14 mouse cellular contexts compared by ENCODE assay signal in the genomic region with DNA sequence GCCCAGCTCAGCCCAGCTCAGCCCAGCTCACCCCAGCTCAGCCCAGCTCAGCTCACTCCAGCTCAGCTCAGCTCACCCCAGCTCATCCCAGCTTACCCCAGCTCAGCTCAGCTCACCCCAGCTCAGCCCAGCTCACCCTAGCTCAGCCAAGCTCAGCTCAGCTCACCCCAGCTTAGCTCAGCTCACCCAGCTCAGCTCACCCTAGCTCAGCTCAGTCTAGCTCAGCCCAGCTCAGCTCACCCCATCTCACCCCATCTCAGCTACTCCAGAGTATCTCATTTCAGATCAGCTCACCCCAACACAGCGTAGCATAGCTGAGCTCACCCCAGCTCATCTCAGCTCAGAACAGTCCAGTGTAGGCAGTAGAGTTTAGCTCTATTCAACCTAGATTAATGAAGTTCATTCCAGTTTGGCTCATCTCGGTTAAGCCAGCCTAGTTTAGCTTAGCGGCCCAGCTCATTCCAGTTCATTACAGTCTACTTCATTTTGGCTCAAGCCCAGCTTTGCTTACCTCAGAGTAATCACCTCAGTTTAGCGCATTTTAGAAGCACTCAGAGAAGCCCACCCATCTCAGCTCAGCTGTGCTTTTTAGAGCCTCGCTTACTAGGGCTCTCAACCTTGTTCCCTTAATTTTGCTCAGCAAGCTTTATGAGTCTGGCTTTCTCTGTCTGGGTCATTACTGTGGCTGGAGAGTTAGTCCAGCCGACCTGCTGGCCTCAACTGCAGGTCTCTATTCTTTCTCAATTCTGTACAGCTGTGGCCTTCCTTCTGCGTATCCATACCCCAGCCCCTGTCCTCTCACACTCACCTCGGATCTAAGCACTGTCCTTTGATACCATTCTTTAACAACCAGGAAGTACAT.
DNase-seq lines count a peak whose midpoint lies in the region; ATAC-seq and TF ChIP-seq lines count a peak whose summit lies in the region.
"Had no signal": no experiment of that assay in that cellular context is flagged by ENCODE, and none has a peak within 500 bp of the region (broad histone marks: within the 10 kb centered on the region; RNA-seq: fewer than 3 reads in every experiment).

No protein-coding gene starts in this region.

- TF ChIP-seq POLR2A in bone marrow macrophage, adult 2 months (IDR thresholded peaks at IDR 0.05; ENCODE audit: borderline replicate concordance, low read depth, low read length): no peak
- 0 out of 2 replicates have a peak, but pooled peaks have one; percentile 56 for TF ChIP-seq POLR2A in thymus, adult 2 months (IDR thresholded peaks at IDR 0.05; ENCODE audit: control insufficient read depth, extremely low read depth, insufficient read depth, low read length, poor library complexity)

- WGBS in limb, embryonic 11.5 days: 67% methylated on average over 8 of the region's 8 CpGs
- 79% methylated on average over 8 of the region's 8 CpGs for WGBS in limb, embryonic 10.5 days
- WGBS in macrophage (ENCODE audit: missing documents): 61% methylated on average over 8 of the region's 8 CpGs
- WGBS in thymus, adult 2 months: 6% methylated on average over 8 of the region's 8 CpGs

- peaks cover 16% of the 10 kb centered on the region for H3K79me2 ChIP-seq in macrophage (ENCODE audit: inconsistent target)

- DNase-seq in limb, embryonic 11.5 days (ENCODE audit: low spot score): no peak
- DNase-seq in limb, embryonic 10.5 days (ENCODE audit: low spot score): no peak
- DNase-seq in thymus, adult 2 months: peak; percentile 55
- no peak for DNase-seq in cerebellum, adult 18-20 months
- DNase-seq in embryo, embryonic 11 days: no peak
- no peak for DNase-seq in heart, adult 18-20 months
- DNase-seq: kidney, postnatal 36 days; lung, postnatal 10 days had no signal

- H3K4me3 ChIP-seq in limb, embryonic 11.5 days (ENCODE audit: low read depth, low read length): no peak overlapping the region
- no peak overlapping the region for H3K4me3 ChIP-seq in limb, embryonic 10.5 days
- H3K4me3 ChIP-seq in bone marrow macrophage, adult 2 months (ENCODE audit: insufficient read depth, low read length): peak overlapping the region; percentile 72
- H3K4me3 ChIP-seq in macrophage (ENCODE audit: inconsistent target): peak overlapping the region; percentile 4; the same call in 1 of the 2 replicates
- H3K4me3 ChIP-seq in thymus, adult 2 months (ENCODE audit: control insufficient read depth, insufficient read depth, low read length): peak overlapping the region; percentile 78
- H3K4me3 ChIP-seq: forebrain, embryonic 13.5 days; myocyte had no signal

- H3K4me1 ChIP-seq in limb, embryonic 11.5 days (ENCODE audit: control insufficient read depth, insufficient read depth, low read length): no peaks in the 10 kb centered on the region
- no peaks in the 10 kb centered on the region for H3K4me1 ChIP-seq in limb, embryonic 10.5 days
- H3K4me1 ChIP-seq in bone marrow macrophage, adult 2 months (ENCODE audit: control insufficient read depth, insufficient read depth, low read length): peaks cover 54% of the 10 kb centered on the region
- H3K4me1 ChIP-seq in thymus, adult 2 months (replicated peaks; ENCODE audit: control insufficient read depth, insufficient read depth, low read length): peaks cover 44% of the 10 kb centered on the region
- H3K4me1 ChIP-seq: forebrain, embryonic 13.5 days had no signal

- peak; percentile 16; the same call in 1 of the 2 replicates for ATAC-seq in limb, embryonic 11.5 days (ENCODE audit: insufficient number of reproducible peaks, low FRiP score, low TSS enrichment, low read depth)
- ATAC-seq: forebrain, embryonic 13.5 days; hindbrain, postnatal 0 days had no signal

- H3K9me3 ChIP-seq in limb, embryonic 11.5 days (ENCODE audit: control insufficient read depth, low read length): no peaks in the 10 kb centered on the region
- no peaks in the 10 kb centered on the region for H3K9me3 ChIP-seq in limb, embryonic 10.5 days (replicated peaks)

- no peak overlapping the region for H3K27ac ChIP-seq in limb, embryonic 11.5 days (replicated peaks; ENCODE audit: low read depth, low read length)
- no peak overlapping the region for H3K27ac ChIP-seq in limb, embryonic 10.5 days
- H3K27ac ChIP-seq in bone marrow macrophage, adult 2 months (ENCODE audit: insufficient read depth, low read depth, low read length): peak overlapping the region; percentile 94
- H3K27ac ChIP-seq in macrophage: peak overlapping the region; percentile 66
- peak overlapping the region; percentile 92 for H3K27ac ChIP-seq in thymus, adult 2 months (ENCODE audit: control insufficient read depth, insufficient read depth, low read length)
- H3K27ac ChIP-seq: forebrain, embryonic 13.5 days; hindbrain, postnatal 0 days; stomach, postnatal 0 days had no signal

- H3K4me2 ChIP-seq in limb, embryonic 11.5 days (ENCODE audit: low read depth, severe bottlenecking): no peak overlapping the region
- H3K4me2 ChIP-seq: forebrain, embryonic 13.5 days had no signal

- TF ChIP-seq CTCF in bone marrow macrophage, adult 2 months (IDR thresholded peaks at IDR 0.05; ENCODE audit: low read depth, low read length): no peak
- no peak for TF ChIP-seq CTCF in thymus, adult 2 months (IDR thresholded peaks at IDR 0.05; ENCODE audit: borderline replicate concordance, control insufficient read depth, extremely low read depth, insufficient read depth, low read length, poor library complexity)

- no peak overlapping the region for H3K9ac ChIP-seq in limb, embryonic 11.5 days (ENCODE audit: low read length)
- H3K9ac ChIP-seq: forebrain, embryonic 13.5 days had no signal

- no peaks in the 10 kb centered on the region for H3K36me3 ChIP-seq in limb, embryonic 11.5 days (ENCODE audit: control insufficient read depth, insufficient read depth, low read length)
- H3K36me3 ChIP-seq in limb, embryonic 10.5 days: no peaks in the 10 kb centered on the region
- H3K36me3 ChIP-seq in macrophage (ENCODE audit: inconsistent target): no peaks in the 10 kb centered on the region
- peaks cover 23% of the 10 kb centered on the region for H3K36me3 ChIP-seq in thymus, adult 2 months (ENCODE audit: control insufficient read depth, insufficient read depth, low read length)

- H3K27me3 ChIP-seq in limb, embryonic 11.5 days (ENCODE audit: control insufficient read depth, insufficient read depth, low read length): no peaks in the 10 kb centered on the region
- H3K27me3 ChIP-seq in limb, embryonic 10.5 days (ENCODE audit: low read depth, poor library complexity, severe bottlenecking): no peaks in the 10 kb centered on the region
- H3K27me3 ChIP-seq in thymus, adult 2 months (ENCODE audit: control insufficient read depth, insufficient read depth, low read length): no peaks in the 10 kb centered on the region
- H3K27me3 ChIP-seq: forebrain, embryonic 13.5 days had no signal

Comparison
In these comparisons a context has a peak if more than half of its experiments do, and no peak if none do; other contexts are left out.
1. H3K27ac ChIP-seq: peak in bone marrow macrophage, adult 2 months (single experiment), macrophage (single experiment) and thymus, adult 2 months (single experiment); none in limb, embryonic 11.5 days (single experiment) and limb, embryonic 10.5 days (single experiment).
2. H3K4me3 ChIP-seq: peak in bone marrow macrophage, adult 2 months (single experiment), macrophage (single experiment) and thymus, adult 2 months (single experiment); none in limb, embryonic 11.5 days (single experiment) and limb, embryonic 10.5 days (single experiment).